Mouse (Mus musculus): ENCODE measurements at regions not wholly inside any gene's neighbourhood (a gene's known extent, or its start where the extent isn't known, plus 50 kb on each side); places are given as distances from the start of the nearest gene placed in this dataset.

GRCm38 (mm10) chr6:31933364-31933763 lies 116.7 kb upstream of the 1700012A03Rik start:
- 51% methylated on average over 5 of the region's 5 CpGs for WGBS
- Histone ChIP-seq H3K27me3 (replicated peaks; ENCODE audit: control insufficient read depth, insufficient read depth, low read length) (no peaks in the 10 kb centered on the region), H3K4me1 (replicated peaks; ENCODE audit: control insufficient read depth, insufficient read depth, low read length) (no peaks in the 10 kb centered on the region), H3K4me3 (ENCODE audit: low read depth, low read length) (no peak overlapping the region), H3K9ac (ENCODE audit: low read depth, low read length) (no peak overlapping the region), H3K27ac (ENCODE audit: low read depth, low read length) (no peak overlapping the region), H3K9me3 (ENCODE audit: control insufficient read depth) (no peaks in the 10 kb centered on the region), H3K4me2 (replicated peaks; ENCODE audit: low read depth) (no peak overlapping the region; the same call in 1 of the 2 replicates), H3K36me3 (ENCODE audit: control insufficient read depth, insufficient read depth) (no peaks in the 10 kb centered on the region)
- no peak for ATAC-seq
- TF ChIP-seq CTCF (IDR thresholded peaks at IDR 0.05; ENCODE audit: low read depth) = no peak

- 88% methylated on average over 6 of the region's 6 CpGs for WGBS
- Histone ChIP-seq H3K27me3 (replicated peaks; ENCODE audit: control insufficient read depth, insufficient read depth, low read length) (no peaks in the 10 kb centered on the region), H3K27ac (ENCODE audit: low read depth, low read length) (no peak overlapping the region), H3K4me3 (ENCODE audit: low read depth, low read length) (no peak overlapping the region), H3K9ac (ENCODE audit: low read depth, low read length) (no peak overlapping the region), H3K4me2 (replicated peaks; ENCODE audit: low read depth) (no peak overlapping the region), H3K4me1 (replicated peaks; ENCODE audit: control insufficient read depth, insufficient read depth, low read length) (no peaks in the 10 kb centered on the region), H3K36me3 (ENCODE audit: control insufficient read depth, insufficient read depth) (no peaks in the 10 kb centered on the region), H3K9me3 (ENCODE audit: control insufficient read depth) (no peaks in the 10 kb centered on the region)
- no peak for TF ChIP-seq CTCF (IDR thresholded peaks at IDR 0.05; ENCODE audit: low read depth)
- ATAC-seq = no peak
Observed at GRCm38 (mm10) chr6:31931116-31931515, 118.9 kb upstream of the 1700012A03Rik start.

- H3K27me3 ChIP-seq (replicated peaks; ENCODE audit: control insufficient read depth, insufficient read depth, low read length) = no peaks in the 10 kb centered on the region
- H3K9me3 ChIP-seq (ENCODE audit: control insufficient read depth) = no peaks in the 10 kb centered on the region
- H3K4me2 ChIP-seq (replicated peaks; ENCODE audit: low read depth) = no peak overlapping the region
- ATAC-seq = no peak
- H3K9ac ChIP-seq (ENCODE audit: low read depth, low read length) = no peak overlapping the region
- no peak overlapping the region for H3K27ac ChIP-seq (ENCODE audit: low read depth, low read length)
- TF ChIP-seq CTCF (IDR thresholded peaks at IDR 0.05; ENCODE audit: low read depth) = no peak
- WGBS = 83% methylated on average over 2 of the region's 2 CpGs
- H3K4me3 ChIP-seq (ENCODE audit: low read depth, low read length) = no peak overlapping the region
- no peaks in the 10 kb centered on the region for H3K4me1 ChIP-seq (replicated peaks; ENCODE audit: control insufficient read depth, insufficient read depth, low read length)
- H3K36me3 ChIP-seq (ENCODE audit: control insufficient read depth, insufficient read depth) = no peaks in the 10 kb centered on the region
Observed at GRCm38 (mm10) chr6:31929165-31929564, 120.9 kb upstream of the 1700012A03Rik start.

DNA sequence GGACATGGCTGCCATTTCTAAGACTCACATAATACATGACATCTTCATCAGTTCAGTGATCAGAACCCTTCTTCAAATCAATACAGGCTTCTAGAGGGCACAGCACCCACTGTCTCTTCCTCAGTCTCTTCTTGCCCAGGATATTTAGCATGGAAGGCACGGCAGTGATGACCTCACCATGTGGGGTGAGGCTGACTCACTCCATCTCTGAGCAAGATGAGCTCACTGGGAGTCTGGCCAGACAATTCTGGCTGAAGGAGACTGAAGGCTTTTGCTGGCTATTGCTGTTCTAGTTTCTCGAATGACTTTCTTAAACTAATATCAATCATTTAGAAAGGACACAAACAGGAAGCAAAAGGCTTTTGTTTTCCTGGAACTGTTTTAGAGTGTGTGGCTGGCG lies 122.9 kb upstream of the 1700012A03Rik start:
- Histone ChIP-seq H3K4me3 (ENCODE audit: low read depth, low read length) (no peak overlapping the region), H3K4me1 (replicated peaks; ENCODE audit: control insufficient read depth, insufficient read depth, low read length) (no peaks in the 10 kb centered on the region), H3K4me2 (replicated peaks; ENCODE audit: low read depth) (no peak overlapping the region), H3K27ac (ENCODE audit: low read depth, low read length) (no peak overlapping the region), H3K36me3 (ENCODE audit: control insufficient read depth, insufficient read depth) (no peaks in the 10 kb centered on the region), H3K9ac (ENCODE audit: low read depth, low read length) (no peak overlapping the region), H3K27me3 (replicated peaks; ENCODE audit: control insufficient read depth, insufficient read depth, low read length) (no peaks in the 10 kb centered on the region), H3K9me3 (ENCODE audit: control insufficient read depth) (no peaks in the 10 kb centered on the region)
- ATAC-seq = no peak
- 51% methylated on average over 3 of the region's 3 CpGs for WGBS
- TF ChIP-seq CTCF (IDR thresholded peaks at IDR 0.05; ENCODE audit: low read depth) = no peak

- no peaks in the 10 kb centered on the region for H3K27me3 ChIP-seq (replicated peaks; ENCODE audit: control insufficient read depth, insufficient read depth, low read length)
- no peaks in the 10 kb centered on the region for H3K36me3 ChIP-seq (ENCODE audit: control insufficient read depth, insufficient read depth)
- no peak overlapping the region for H3K9ac ChIP-seq (ENCODE audit: low read depth, low read length)
- no peak overlapping the region for H3K4me3 ChIP-seq (ENCODE audit: low read depth, low read length)
- H3K4me2 ChIP-seq (replicated peaks; ENCODE audit: low read depth) = no peak overlapping the region
- no peaks in the 10 kb centered on the region for H3K9me3 ChIP-seq (ENCODE audit: control insufficient read depth)
- no peak for ATAC-seq
- 80% methylated on average over 2 of the region's 2 CpGs for WGBS
- no peaks in the 10 kb centered on the region for H3K4me1 ChIP-seq (replicated peaks; ENCODE audit: control insufficient read depth, insufficient read depth, low read length)
- H3K27ac ChIP-seq (ENCODE audit: low read depth, low read length) = no peak overlapping the region
- TF ChIP-seq CTCF (IDR thresholded peaks at IDR 0.05; ENCODE audit: low read depth) = no peak
Observed at GRCm38 (mm10) chr6:31924669-31925046, 125.4 kb upstream of the 1700012A03Rik start.

DNA sequence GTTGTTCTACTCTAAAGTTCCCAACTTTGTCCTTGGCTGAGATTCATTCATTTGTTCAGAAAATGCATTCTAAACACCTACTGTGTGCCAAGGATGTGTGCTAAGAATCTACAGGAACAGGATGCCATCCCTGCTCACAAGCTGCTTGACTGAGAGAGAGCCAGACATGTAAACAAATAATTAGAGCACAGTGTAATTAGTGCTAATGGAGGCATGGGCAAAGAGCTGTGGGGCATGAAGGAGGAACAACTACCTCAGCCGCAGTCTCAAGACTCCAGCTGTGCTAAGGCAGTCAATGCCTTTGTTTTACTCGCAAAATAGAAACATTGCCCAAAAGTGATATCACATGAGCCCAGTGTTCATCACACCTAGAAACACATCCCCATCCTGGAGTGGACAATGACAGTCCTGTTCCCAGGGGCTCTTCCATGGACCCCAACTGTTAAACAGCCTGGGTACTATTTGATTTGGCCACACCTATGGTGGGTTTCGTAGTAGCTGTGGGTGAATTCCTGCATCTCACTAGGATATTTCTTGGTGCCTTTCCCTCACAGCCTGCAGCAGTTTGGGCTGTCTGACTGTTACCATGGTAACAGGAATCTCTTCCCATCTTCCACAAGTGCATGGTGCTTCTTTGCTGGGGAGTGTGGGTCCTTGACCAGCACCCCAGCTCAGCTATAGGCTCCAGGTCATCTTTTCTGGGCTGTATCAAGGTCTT lies 125.9 kb upstream of the 1700012A03Rik start:
- H3K9me3 ChIP-seq (ENCODE audit: control insufficient read depth) = no peaks in the 10 kb centered on the region
- 65% methylated on average over 3 of the region's 3 CpGs for WGBS
- no peak overlapping the region for H3K4me2 ChIP-seq (replicated peaks; ENCODE audit: low read depth)
- H3K9ac ChIP-seq (ENCODE audit: low read depth, low read length) = no peak overlapping the region
- H3K27ac ChIP-seq (ENCODE audit: low read depth, low read length) = no peak overlapping the region
- TF ChIP-seq CTCF (IDR thresholded peaks at IDR 0.05; ENCODE audit: low read depth) = no peak
- no peak overlapping the region for H3K4me3 ChIP-seq (ENCODE audit: low read depth, low read length)
- ATAC-seq = no peak
- no peaks in the 10 kb centered on the region for H3K27me3 ChIP-seq (replicated peaks; ENCODE audit: control insufficient read depth, insufficient read depth, low read length)
- no peaks in the 10 kb centered on the region for H3K36me3 ChIP-seq (ENCODE audit: control insufficient read depth, insufficient read depth)
- H3K4me1 ChIP-seq (replicated peaks; ENCODE audit: control insufficient read depth, insufficient read depth, low read length) = no peaks in the 10 kb centered on the region

All from intestine, postnatal 0 days (tissue).